Mouse (Mus musculus): ENCODE measurements around the gene Lama4. TPM values are rescaled to one million over a fixed set of nuclear protein-coding genes. Genes with fewer than 3 reads are reported as not detected.

The Lama4 gene
- polyA plus RNA-seq, 1 experiment from 2014 or later = 46.0 TPM

GRCm38 (mm10) chr10:39056050-39056449 lies 90.7 kb downstream of the Lama4 start:
- DNase-seq (ENCODE audit: low spot score) = no peak
- H3K4me2 ChIP-seq (ENCODE audit: low read length) = no peak overlapping the region
- H3K36me3 ChIP-seq (ENCODE audit: insufficient read depth, low read length) = peaks cover 10% of the 10 kb centered on the region; the same call in 1 of the 2 replicates
- no peak overlapping the region for H3K27ac ChIP-seq
- no peak overlapping the region for H3K4me3 ChIP-seq (replicated peaks; ENCODE audit: low read depth, low read length)
- ATAC-seq (replicated peaks; ENCODE audit: low FRiP score, low read depth) = no peak
- H3K27me3 ChIP-seq (ENCODE audit: insufficient read depth, low read length) = no peaks in the 10 kb centered on the region
- no peak overlapping the region for H3K9ac ChIP-seq (ENCODE audit: low read depth, low read length)
- H3K4me1 ChIP-seq (replicated peaks; ENCODE audit: insufficient read depth, low read length) = no peaks in the 10 kb centered on the region
- H3K9me3 ChIP-seq (replicated peaks; ENCODE audit: low read length) = no peaks in the 10 kb centered on the region
- no peak for TF ChIP-seq CTCF (IDR thresholded peaks at IDR 0.05; ENCODE audit: low read depth)
- 80% methylated on average over 5 of the region's 5 CpGs for WGBS

DNA sequence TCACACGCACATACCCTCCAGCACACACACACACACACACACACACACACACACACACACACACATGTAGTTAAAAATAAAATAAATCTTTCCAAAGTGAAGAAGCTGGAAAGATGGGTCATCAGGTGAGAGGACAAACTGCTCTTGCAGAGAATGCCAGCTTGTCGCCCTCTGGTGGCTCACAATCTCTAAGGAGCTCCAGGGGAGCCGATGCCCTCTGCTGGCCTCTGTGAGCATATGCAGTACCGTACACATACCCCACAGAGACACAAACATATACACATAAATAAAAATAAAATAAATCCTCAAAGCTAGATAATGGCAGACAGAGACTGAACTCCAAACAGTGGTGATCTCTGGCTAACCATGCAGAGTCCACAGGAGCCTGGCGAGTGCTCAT lies 99.4 kb downstream of the Lama4 start:
- peak; percentile 70 for TF ChIP-seq CTCF (IDR thresholded peaks at IDR 0.05; ENCODE audit: low read depth)
- Histone ChIP-seq H3K9ac (ENCODE audit: low read depth, low read length) (no peak overlapping the region), H3K36me3 (ENCODE audit: insufficient read depth, low read length) (0 out of 2 replicates have a peak, but pooled peaks cover 3% of the 10 kb centered on the region), H3K27me3 (ENCODE audit: insufficient read depth, low read length) (no peaks in the 10 kb centered on the region), H3K4me2 (ENCODE audit: low read length) (no peak overlapping the region), H3K4me1 (replicated peaks; ENCODE audit: insufficient read depth, low read length) (no peaks in the 10 kb centered on the region), H3K4me3 (replicated peaks; ENCODE audit: low read depth, low read length) (no peak overlapping the region), H3K27ac (no peak overlapping the region), H3K9me3 (replicated peaks; ENCODE audit: low read length) (no peaks in the 10 kb centered on the region)
- WGBS = 94% methylated on average over 5 of the region's 5 CpGs
- no peak for ATAC-seq (replicated peaks; ENCODE audit: low FRiP score, low read depth)
- peak; percentile 38 for DNase-seq (ENCODE audit: low spot score)

- no peak for TF ChIP-seq CTCF (IDR thresholded peaks at IDR 0.05; ENCODE audit: low read depth)
- Histone ChIP-seq H3K27me3 (ENCODE audit: insufficient read depth, low read length) (no peaks in the 10 kb centered on the region), H3K36me3 (ENCODE audit: insufficient read depth, low read length) (0 out of 2 replicates have a peak, but pooled peaks cover 6% of the 10 kb centered on the region), H3K4me1 (replicated peaks; ENCODE audit: insufficient read depth, low read length) (no peaks in the 10 kb centered on the region), H3K9me3 (replicated peaks; ENCODE audit: low read length) (no peaks in the 10 kb centered on the region), H3K9ac (ENCODE audit: low read depth, low read length) (no peak overlapping the region), H3K4me3 (replicated peaks; ENCODE audit: low read depth, low read length) (no peak overlapping the region), H3K27ac (no peak overlapping the region), H3K4me2 (ENCODE audit: low read length) (no peak overlapping the region)
- WGBS = 80% methylated on average over 3 of the region's 3 CpGs
- ATAC-seq (replicated peaks; ENCODE audit: low FRiP score, low read depth) (no peak), DNase-seq (ENCODE audit: low spot score) (no peak)
Observed at GRCm38 (mm10) chr10:39065449-39065848, 100.1 kb downstream of the Lama4 start.

DNA sequence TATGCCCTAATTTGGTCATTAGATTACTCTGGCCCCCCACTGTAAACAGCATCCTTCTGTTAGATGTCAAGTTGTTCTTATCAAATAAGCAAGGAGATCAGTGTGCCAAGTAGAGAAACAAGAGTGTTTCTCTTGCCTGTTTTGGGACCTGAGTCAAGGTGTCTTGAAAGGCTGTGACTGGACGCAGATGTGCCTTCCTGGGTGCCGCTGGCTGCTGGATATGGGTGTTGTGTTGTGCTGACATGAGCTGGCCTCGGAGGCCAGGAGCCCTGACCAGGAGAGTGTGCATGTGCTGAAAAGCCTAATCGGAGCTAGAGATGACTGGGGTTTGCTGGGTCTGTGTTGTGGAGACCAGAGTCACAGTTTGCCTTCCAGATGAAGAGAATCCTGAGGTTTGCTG lies 100.7 kb downstream of the Lama4 start:
- H3K4me2 ChIP-seq (ENCODE audit: low read length) = no peak overlapping the region
- no peaks in the 10 kb centered on the region for H3K4me1 ChIP-seq (replicated peaks; ENCODE audit: insufficient read depth, low read length)
- no peaks in the 10 kb centered on the region for H3K27me3 ChIP-seq (ENCODE audit: insufficient read depth, low read length)
- no peak for TF ChIP-seq CTCF (IDR thresholded peaks at IDR 0.05; ENCODE audit: low read depth)
- WGBS = 89% methylated on average over 4 of the region's 4 CpGs
- no peak for DNase-seq (ENCODE audit: low spot score)
- H3K36me3 ChIP-seq (ENCODE audit: insufficient read depth, low read length) = 0 out of 2 replicates have a peak, but pooled peaks cover 6% of the 10 kb centered on the region
- no peak for ATAC-seq (replicated peaks; ENCODE audit: low FRiP score, low read depth)
- no peak overlapping the region for H3K4me3 ChIP-seq (replicated peaks; ENCODE audit: low read depth, low read length)
- no peak overlapping the region for H3K27ac ChIP-seq
- no peak overlapping the region for H3K9ac ChIP-seq (ENCODE audit: low read depth, low read length)
- H3K9me3 ChIP-seq (replicated peaks; ENCODE audit: low read length) = no peaks in the 10 kb centered on the region

- TF ChIP-seq CTCF (IDR thresholded peaks at IDR 0.05; ENCODE audit: low read depth) = peak; percentile 80
- peak; percentile 75 for ATAC-seq (replicated peaks; ENCODE audit: low FRiP score, low read depth)
Observed at GRCm38 (mm10) chr10:39066962-39067361, 101.6 kb downstream of the Lama4 start.

DNA sequence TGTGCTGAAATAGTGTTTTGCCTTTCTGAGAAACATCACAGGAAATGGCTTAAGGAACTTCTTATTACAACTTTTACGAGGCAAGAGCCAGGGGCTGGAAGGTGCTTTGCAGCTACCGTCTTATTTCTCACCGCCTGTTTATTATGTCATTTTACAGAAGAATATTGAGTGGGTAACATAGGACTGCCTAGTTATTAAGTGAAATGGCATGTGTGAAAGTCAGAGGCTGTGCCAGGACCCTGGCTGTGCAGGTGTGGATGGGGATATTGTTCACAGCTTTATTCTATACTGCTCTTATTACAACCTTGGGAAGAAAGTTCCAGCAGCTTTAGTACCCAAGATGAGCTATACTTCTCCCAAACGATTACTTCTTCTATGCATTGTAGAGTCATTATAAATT lies 106.7 kb downstream of the Lama4 start:
- DNase-seq (ENCODE audit: low spot score) = no peak
- H3K4me1 ChIP-seq (replicated peaks; ENCODE audit: insufficient read depth, low read length) = no peaks in the 10 kb centered on the region
- no peak overlapping the region for H3K9ac ChIP-seq (ENCODE audit: low read depth, low read length)
- H3K36me3 ChIP-seq (ENCODE audit: insufficient read depth, low read length) = peaks cover 22% of the 10 kb centered on the region; the same call in 1 of the 2 replicates
- 83% methylated on average over 4 of the region's 4 CpGs for WGBS
- H3K9me3 ChIP-seq (replicated peaks; ENCODE audit: low read length) = no peaks in the 10 kb centered on the region
- no peak overlapping the region for H3K4me3 ChIP-seq (replicated peaks; ENCODE audit: low read depth, low read length)
- TF ChIP-seq CTCF (IDR thresholded peaks at IDR 0.05; ENCODE audit: low read depth) = no peak
- H3K27me3 ChIP-seq (ENCODE audit: insufficient read depth, low read length) = no peaks in the 10 kb centered on the region
- ATAC-seq (replicated peaks; ENCODE audit: low FRiP score, low read depth) = no peak
- H3K4me2 ChIP-seq (ENCODE audit: low read length) = no peak overlapping the region
- H3K27ac ChIP-seq = no peak overlapping the region

More at GRCm38 (mm10) chr10:39066962-39067361, 101.6 kb downstream of the Lama4 start:
- Histone ChIP-seq H3K27me3 (ENCODE audit: insufficient read depth, low read length) (no peaks in the 10 kb centered on the region), H3K27ac (no peak overlapping the region), H3K4me2 (ENCODE audit: low read length) (no peak overlapping the region), H3K9ac (ENCODE audit: low read depth, low read length) (no peak overlapping the region), H3K4me3 (replicated peaks; ENCODE audit: low read depth, low read length) (no peak overlapping the region), H3K36me3 (ENCODE audit: insufficient read depth, low read length) (0 out of 2 replicates have a peak, but pooled peaks cover 6% of the 10 kb centered on the region), H3K9me3 (replicated peaks; ENCODE audit: low read length) (no peaks in the 10 kb centered on the region), H3K4me1 (replicated peaks; ENCODE audit: insufficient read depth, low read length) (no peaks in the 10 kb centered on the region)
- DNase-seq (ENCODE audit: low spot score) = peak; percentile 77

GRCm38 (mm10) chr10:39096981-39097380 lies 131.7 kb downstream of the Lama4 start:
- 87% methylated on average over 9 of the region's 9 CpGs for WGBS
- TF ChIP-seq CTCF (IDR thresholded peaks at IDR 0.05; ENCODE audit: low read depth) = peak; percentile 57
- H3K27ac ChIP-seq = no peak overlapping the region
- no peaks in the 10 kb centered on the region for H3K27me3 ChIP-seq (ENCODE audit: insufficient read depth, low read length)
- peaks cover 2% of the 10 kb centered on the region; the same call in 1 of the 2 replicates for H3K36me3 ChIP-seq (ENCODE audit: insufficient read depth, low read length)
- no peak for ATAC-seq (replicated peaks; ENCODE audit: low FRiP score, low read depth)
- no peak overlapping the region for H3K4me2 ChIP-seq (ENCODE audit: low read length)
- no peaks in the 10 kb centered on the region for H3K4me1 ChIP-seq (replicated peaks; ENCODE audit: insufficient read depth, low read length)
- H3K9me3 ChIP-seq (replicated peaks; ENCODE audit: low read length) = no peaks in the 10 kb centered on the region
- H3K4me3 ChIP-seq (replicated peaks; ENCODE audit: low read depth, low read length) = no peak overlapping the region
- DNase-seq (ENCODE audit: low spot score) = peak; percentile 6
- no peak overlapping the region for H3K9ac ChIP-seq (ENCODE audit: low read depth, low read length)

Measured in kidney, postnatal 0 days (tissue).